Mouse (Mus musculus) thymus, adult 2 months (tissue): ENCODE data around the gene Ifna1.

Experiments used
- CTCF ChIP-seq: fragments of 200-500 bp; IDR thresholded peaks from 2 replicates; pipeline ENCODE4 v1.5.1; 2012; ENCODE audit warnings: mild to moderate bottlenecking, control low read depth, low read length, moderate library complexity, borderline replicate concordance; ENCODE audit not compliant: control insufficient read depth, poor library complexity, insufficient read depth; ENCODE audit errors: extremely low read depth
- POLR2A ChIP-seq: fragments of 200-500 bp; IDR thresholded peaks from 2 replicates; pipeline ENCODE4 v1.6.1; 2012; ENCODE audit warnings: mild to moderate bottlenecking, low read length, control low read depth, moderate library complexity; ENCODE audit not compliant: control insufficient read depth, poor library complexity, insufficient read depth; ENCODE audit errors: extremely low read depth

GRCm38 (mm10) chr4:88841438-88841911 lies 8.4 kb upstream of the Ifna1 start, which contains the start of gene Ifna4:
- TF ChIP-seq CTCF (no peak), POLR2A (no peak)
